Mouse (Mus musculus) mesoderm, embryonic 11.5 days (tissue): ENCODE measurements around the gene Irf2.

ENCODE experiments used
- DNase-seq: peaks from one replicate; pipeline ENCODE4 v3.0.0-alpha.2; 2012; ENCODE audit warnings: low read depth, low spot score

Gene Irf2

GRCm38 (mm10) chr8:46842676-46843181 lies 103.2 kb downstream of the Irf2 start:
- DNase-seq = no peak

GRCm38 (mm10) chr8:46843855-46844254 lies 104.3 kb downstream of the Irf2 start:
- no peak for DNase-seq

- no peak for DNase-seq
These were observed 104.9 kb downstream of the Irf2 start for GRCm38 (mm10) chr8:46844371-46844973.

- no peak for DNase-seq
These were observed 105.6 kb downstream of the Irf2 start for GRCm38 (mm10) chr8:46844974-46845774.

DNA sequence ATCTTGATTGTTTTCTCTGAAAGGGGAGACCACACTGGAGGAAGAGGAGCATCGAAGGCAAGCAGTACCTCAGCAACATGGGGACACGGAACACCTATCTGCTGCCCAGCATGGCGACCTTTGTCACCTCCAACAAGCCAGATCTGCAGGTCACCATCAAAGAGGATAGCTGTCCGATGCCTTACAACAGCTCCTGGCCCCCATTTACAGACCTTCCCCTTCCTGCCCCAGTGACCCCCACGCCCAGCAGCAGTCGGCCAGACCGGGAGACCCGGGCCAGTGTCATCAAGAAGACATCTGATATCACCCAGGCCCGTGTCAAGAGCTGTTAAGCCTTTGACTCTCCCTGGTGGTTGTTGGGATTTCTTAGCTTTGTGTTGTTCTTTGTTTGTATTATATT lies 106.4 kb downstream of the Irf2 start:
- DNase-seq = no peak

GRCm38 (mm10) chr8:46846893-46847292 lies 107.4 kb downstream of the Irf2 start:
- no peak for DNase-seq

DNA sequence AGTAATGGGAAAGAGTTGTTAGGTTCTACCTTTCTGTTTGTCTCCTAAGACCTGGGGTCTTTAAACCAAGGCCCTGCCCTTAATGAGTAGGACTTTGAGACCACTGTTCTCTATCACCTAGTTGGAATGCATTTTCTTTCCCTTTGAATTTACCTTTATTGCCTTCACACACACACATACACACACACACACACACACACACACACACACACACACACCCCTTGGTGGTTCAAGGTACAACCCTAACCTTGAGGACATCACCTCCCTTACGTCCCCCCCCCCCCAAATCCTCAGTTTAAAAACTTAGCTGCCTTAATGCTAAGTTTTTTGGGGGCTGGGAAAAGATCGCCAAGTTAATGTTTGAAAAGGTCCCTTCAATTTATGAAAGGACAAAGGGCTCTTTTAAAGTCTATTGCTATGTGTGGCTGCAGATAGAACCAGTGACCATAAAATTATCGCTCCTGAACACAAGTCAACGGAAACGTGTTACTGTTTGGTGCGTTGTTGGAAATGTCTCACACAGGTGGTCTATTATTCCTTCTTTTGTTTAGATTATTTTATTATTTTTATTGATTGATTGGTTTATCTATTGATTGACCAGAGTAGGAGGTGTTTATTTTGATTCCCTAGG lies 108.6 kb downstream of the Irf2 start:
- DNase-seq = no peak

DNA sequence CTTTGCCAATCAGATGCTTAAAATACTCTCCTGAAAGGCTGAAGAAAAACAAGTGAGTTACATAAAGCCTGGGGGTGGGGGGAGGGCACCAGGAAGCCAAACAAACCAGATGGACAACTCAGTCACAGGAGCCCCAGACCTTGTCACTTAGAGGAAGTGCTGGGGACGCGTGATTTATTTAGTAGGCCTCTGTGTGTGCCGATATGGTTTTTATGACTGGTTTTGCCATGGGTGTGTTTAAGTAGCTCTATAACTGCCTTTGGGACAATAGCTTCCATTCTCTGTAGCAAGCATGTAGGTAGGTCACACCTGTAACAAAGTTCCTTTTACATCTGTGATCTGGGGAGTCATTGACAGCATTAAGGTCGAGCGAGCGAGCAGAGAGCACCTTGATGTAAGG lies 109.4 kb downstream of the Irf2 start:
- no peak for DNase-seq

- no peak for DNase-seq
These were observed 109.9 kb downstream of the Irf2 start for GRCm38 (mm10) chr8:46849458-46849857.

GRCm38 (mm10) chr8:46850258-46850897 lies 110.8 kb downstream of the Irf2 start:
- no peak for DNase-seq

- peak; percentile 33 for DNase-seq
These were observed 112.0 kb downstream of the Irf2 start for GRCm38 (mm10) chr8:46851560-46851959.

GRCm38 (mm10) chr8:46852377-46852776 lies 112.8 kb downstream of the Irf2 start:
- no peak for DNase-seq

DNA sequence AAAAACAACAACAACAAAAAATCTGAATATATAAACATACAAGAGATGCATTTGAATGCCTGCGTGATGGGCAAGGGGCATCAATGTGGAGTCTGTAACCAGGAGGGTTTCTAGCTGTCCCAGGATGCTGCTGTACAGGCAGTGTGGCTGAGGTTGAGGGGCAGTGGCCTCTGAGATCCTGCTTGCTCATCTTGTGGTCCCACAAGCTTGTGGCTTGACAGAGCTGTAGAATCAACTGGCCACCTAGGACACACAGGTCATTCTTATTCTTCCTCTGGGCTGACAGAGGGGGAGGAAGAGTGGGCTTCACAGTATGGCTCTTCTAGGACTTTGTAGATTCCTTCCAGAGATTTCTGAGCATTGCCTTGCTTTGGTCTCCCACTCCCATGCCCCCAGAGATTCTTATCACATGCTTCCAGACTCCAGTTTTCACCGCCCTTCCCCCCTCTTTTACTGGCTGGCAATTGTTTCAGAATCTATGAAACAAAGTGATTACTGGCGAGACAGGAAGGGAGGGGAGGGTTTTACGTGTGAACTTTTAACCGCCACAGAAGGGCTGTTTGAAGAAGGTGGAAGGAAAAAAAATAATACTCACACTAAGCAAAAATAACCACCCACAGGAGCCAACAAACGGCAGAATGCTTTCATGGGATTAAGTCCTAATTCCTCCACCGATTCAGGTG lies 119.8 kb downstream of the Irf2 start:
- DNase-seq = no peak

DNA sequence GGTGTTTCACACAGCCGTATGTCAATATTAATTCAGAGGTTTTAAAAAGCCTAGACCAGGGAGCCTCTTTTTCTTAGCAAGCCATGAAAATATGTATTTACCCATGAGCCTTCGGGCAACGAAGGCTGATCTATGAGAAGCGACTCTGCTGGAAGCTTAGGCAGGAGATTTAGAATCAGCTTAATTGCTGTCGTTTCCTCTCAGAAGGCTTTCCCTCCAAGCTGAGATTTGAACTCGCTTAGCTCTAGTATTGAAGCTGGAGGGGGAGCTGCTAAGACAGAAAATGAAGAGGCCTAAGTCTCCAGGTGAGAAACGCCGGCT lies 120.3 kb downstream of the Irf2 start:
- DNase-seq = no peak

DNA sequence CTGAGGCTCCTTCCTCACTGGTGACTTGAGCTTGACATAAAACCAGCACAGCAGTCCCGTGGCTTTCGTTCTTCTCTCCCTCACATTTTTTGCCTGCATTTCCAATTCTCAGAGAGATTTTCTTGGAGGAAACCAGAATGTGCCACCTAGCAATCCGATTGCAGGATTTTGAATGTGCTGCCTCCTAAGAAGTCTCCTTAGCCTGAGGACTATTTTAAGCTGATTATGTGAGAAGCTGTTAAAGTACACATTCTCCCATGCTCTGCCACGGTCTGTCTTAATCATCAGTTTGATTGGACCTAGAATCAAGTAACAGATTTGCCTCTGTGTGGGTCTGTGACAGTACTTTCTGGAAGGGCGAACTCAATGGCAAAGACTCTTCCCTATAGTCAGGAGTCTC lies 123.0 kb downstream of the Irf2 start:
- no peak for DNase-seq

DNA sequence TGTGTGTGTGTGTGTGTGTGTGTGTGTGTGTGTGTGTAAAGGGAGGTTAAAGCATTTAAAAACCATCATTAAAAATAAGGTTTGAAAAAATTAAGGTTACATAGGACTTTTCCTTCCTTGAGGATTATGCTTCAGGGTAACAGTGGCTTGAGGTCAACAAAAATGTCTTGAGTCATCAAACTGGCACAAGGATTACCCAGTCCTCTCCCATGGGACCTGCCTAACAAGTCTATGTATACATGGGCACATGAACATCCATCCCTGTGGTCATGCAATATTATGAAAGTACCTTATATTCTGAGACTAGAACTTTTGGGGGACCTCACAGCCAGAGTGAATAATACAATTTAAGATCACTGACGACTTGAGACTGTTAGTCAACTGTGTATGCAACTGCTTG lies 125.9 kb downstream of the Irf2 start:
- DNase-seq = no peak

DNA sequence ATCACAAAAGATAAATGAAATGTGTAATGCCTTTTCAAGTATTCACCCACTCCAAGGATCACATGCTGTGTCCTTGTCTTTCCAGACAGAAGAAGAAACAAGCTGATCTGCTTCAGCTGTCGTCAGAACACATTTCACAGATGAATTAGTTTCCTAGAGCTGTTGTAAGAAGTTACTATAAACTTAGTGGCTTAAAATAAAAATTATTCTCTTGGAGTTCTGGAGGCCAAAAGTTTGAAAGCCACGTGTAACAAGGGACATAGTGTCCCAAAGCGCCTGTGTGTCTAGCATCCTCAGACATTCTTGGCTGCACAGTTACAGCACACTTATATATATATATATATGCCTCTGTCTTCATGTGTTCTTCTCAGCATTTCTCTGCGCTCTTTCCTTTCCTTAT lies 127.9 kb downstream of the Irf2 start:
- no peak for DNase-seq

GRCm38 (mm10) chr8:46868346-46869065 lies 129.0 kb downstream of the Irf2 start:
- no peak for DNase-seq

- no peak for DNase-seq
These were observed 130.0 kb downstream of the Irf2 start for GRCm38 (mm10) chr8:46869521-46869925.

DNA sequence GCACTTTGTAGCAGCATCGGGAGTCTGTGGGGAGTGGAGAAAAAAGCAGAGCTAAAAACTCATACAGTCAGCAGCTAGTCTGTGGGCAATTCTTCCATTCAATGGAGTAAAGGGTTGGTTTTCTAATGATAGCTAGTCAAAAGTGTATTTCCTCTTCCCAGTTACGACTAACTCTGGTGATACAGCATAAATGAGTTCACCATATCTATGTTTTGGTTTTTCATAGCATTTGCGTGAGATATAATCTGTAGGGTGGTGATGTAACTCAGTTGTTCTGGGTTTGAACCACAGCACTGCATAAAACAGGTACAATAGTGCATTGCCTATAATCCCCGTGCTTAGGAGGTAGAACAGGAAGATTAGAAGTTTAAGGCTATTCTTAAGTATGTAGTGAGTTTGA lies 131.6 kb downstream of the Irf2 start:
- no peak for DNase-seq

DNA sequence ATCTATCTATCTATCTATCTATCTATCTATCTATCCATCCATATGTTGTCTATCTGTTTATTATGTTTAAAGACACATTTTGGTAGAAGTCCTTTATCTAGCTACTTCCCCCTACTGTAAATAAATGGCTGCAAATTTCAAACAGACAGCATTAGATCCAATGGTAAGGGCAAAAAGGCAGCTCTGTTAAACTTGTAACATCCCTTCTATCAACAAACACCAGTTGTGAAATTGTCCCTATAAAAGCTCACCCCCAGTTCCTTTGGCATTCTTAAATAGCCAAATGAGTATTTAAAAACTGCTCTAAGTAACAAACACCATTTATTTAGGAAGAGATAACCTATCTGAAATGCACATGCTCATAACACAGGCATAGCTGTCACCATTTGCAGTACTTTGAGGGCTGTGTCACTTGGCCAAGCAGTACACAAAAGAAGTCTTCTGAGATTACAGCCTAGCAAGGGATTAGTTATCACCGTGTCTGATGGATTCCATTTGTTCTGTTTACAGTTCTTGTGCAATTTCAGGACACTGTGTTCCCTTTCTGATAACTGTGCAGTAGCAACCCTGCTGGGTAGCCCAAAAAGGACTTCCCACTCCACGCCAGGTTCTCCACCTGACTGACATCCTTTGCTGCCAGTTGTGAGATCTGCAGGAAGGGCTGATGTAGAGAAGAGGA lies 136.2 kb downstream of the Irf2 start:
- DNase-seq = no peak
